In genomic region chr17:26201998-26202397, GRCm38 (mm10) we compare ENCODE assay signal across 10 mouse cellular contexts. TPM values are rescaled to one million over a fixed set of nuclear protein-coding genes. Genes with fewer than 3 reads are reported as not detected.
A peak's percentile ranks its signal among the peaks of the same experiment; 100 is the strongest.
DNase-seq lines count a peak whose midpoint lies in the region; ATAC-seq and TF ChIP-seq lines count a peak whose summit lies in the region.
"Had no signal": no experiment of that assay in that cellular context is flagged by ENCODE, and none has a peak within 500 bp of the region (broad histone marks: within the 10 kb centered on the region; RNA-seq: fewer than 3 reads in every experiment).

No protein-coding gene starts in this region.

- peaks cover 42% of the 10 kb centered on the region for H3K4me1 ChIP-seq in hindbrain, embryonic 13.5 days (replicated peaks)
- peaks cover 15% of the 10 kb centered on the region for H3K4me1 ChIP-seq in hindbrain, embryonic 14.5 days (replicated peaks; ENCODE audit: control insufficient read depth, insufficient read depth, low read length)
- peaks cover 5% of the 10 kb centered on the region; the same call in 1 of the 2 replicates for H3K4me1 ChIP-seq in midbrain, embryonic 16.5 days (ENCODE audit: control insufficient read depth, insufficient read depth, low read length)
- H3K4me1 ChIP-seq in midbrain, embryonic 10.5 days = peaks cover 37% of the 10 kb centered on the region
- peaks cover 3% of the 10 kb centered on the region; the same call in 1 of the 2 replicates for H3K4me1 ChIP-seq in hindbrain, postnatal 0 days (ENCODE audit: insufficient read depth, low read length)

- DNase-seq in hindbrain, embryonic 14.5 days (ENCODE audit: low spot score) = no peak
- DNase-seq in midbrain, embryonic 10.5 days (ENCODE audit: low spot score) = no peak
- DNase-seq in hindbrain, postnatal 0 days (ENCODE audit: low spot score) = no peak
- peak; percentile 22 for DNase-seq in neural tube, embryonic 10.5 days (ENCODE audit: extremely low spot score, low spot score)
- no peak for DNase-seq in B cell, adult 2 months

- H3K4me2 ChIP-seq in hindbrain, embryonic 13.5 days = peak overlapping the region; percentile 94; the same call in 1 of the 2 replicates
- H3K4me2 ChIP-seq in hindbrain, embryonic 14.5 days (replicated peaks) = no peak overlapping the region
- H3K4me2 ChIP-seq in midbrain, embryonic 16.5 days (ENCODE audit: low read length) = peak overlapping the region; percentile 80; the same call in 1 of the 2 replicates
- H3K4me2 ChIP-seq in hindbrain, postnatal 0 days (ENCODE audit: low read depth, low read length) = peak overlapping the region; percentile 89; the same call in 1 of the 2 replicates

- H3K4me3 ChIP-seq in hindbrain, embryonic 13.5 days = no peak overlapping the region; the same call in 1 of the 2 replicates
- no peak overlapping the region for H3K4me3 ChIP-seq in hindbrain, embryonic 14.5 days (replicated peaks; ENCODE audit: low read length)
- no peak overlapping the region for H3K4me3 ChIP-seq in midbrain, embryonic 16.5 days (ENCODE audit: low read depth, low read length)
- no peak overlapping the region; the same call in 1 of the 2 replicates for H3K4me3 ChIP-seq in midbrain, embryonic 10.5 days
- 0 out of 2 replicates have a peak overlapping the region, but pooled peaks have one; percentile 66 for H3K4me3 ChIP-seq in hindbrain, postnatal 0 days (ENCODE audit: low read length)

- H3K36me3 ChIP-seq in hindbrain, embryonic 13.5 days = peaks cover 12% of the 10 kb centered on the region
- peaks cover 12% of the 10 kb centered on the region for H3K36me3 ChIP-seq in hindbrain, embryonic 14.5 days (replicated peaks; ENCODE audit: control insufficient read depth, insufficient read depth)
- H3K36me3 ChIP-seq in midbrain, embryonic 16.5 days (ENCODE audit: control insufficient read depth, insufficient read depth, low read length) = no peaks in the 10 kb centered on the region; the same call in 1 of the 2 replicates
- peaks cover 20% of the 10 kb centered on the region for H3K36me3 ChIP-seq in midbrain, embryonic 10.5 days
- H3K36me3 ChIP-seq in hindbrain, postnatal 0 days (ENCODE audit: insufficient read depth, low read length) = 0 out of 2 replicates have a peak, but pooled peaks cover 14% of the 10 kb centered on the region

- no peaks in the 10 kb centered on the region for H3K9me3 ChIP-seq in hindbrain, embryonic 13.5 days
- H3K9me3 ChIP-seq in hindbrain, embryonic 14.5 days (ENCODE audit: control insufficient read depth, low read length) = no peaks in the 10 kb centered on the region
- no peaks in the 10 kb centered on the region for H3K9me3 ChIP-seq in midbrain, embryonic 16.5 days (replicated peaks; ENCODE audit: control insufficient read depth, low read length, poor library complexity, severe bottlenecking)
- H3K9me3 ChIP-seq in midbrain, embryonic 10.5 days (replicated peaks) = no peaks in the 10 kb centered on the region
- no peaks in the 10 kb centered on the region for H3K9me3 ChIP-seq in hindbrain, postnatal 0 days (ENCODE audit: low read length)
- H3K9me3 ChIP-seq: megakaryocyte, embryonic 14.5 days had no signal

- no peak for ATAC-seq in hindbrain, embryonic 13.5 days (ENCODE audit: low FRiP score)
- no peak for ATAC-seq in hindbrain, embryonic 14.5 days (ENCODE audit: low FRiP score)
- ATAC-seq in midbrain, embryonic 16.5 days = no peak
- ATAC-seq in hindbrain, postnatal 0 days = no peak

- no peak for TF ChIP-seq CTCF in hindbrain, postnatal 0 days (IDR thresholded peaks at IDR 0.05; ENCODE audit: low read depth)

- H3K27me3 ChIP-seq in hindbrain, embryonic 13.5 days = peaks cover 75% of the 10 kb centered on the region
- H3K27me3 ChIP-seq in hindbrain, embryonic 14.5 days (ENCODE audit: control insufficient read depth, insufficient read depth, low read length) = peaks cover 56% of the 10 kb centered on the region
- H3K27me3 ChIP-seq in midbrain, embryonic 16.5 days (ENCODE audit: control insufficient read depth, insufficient read depth, low read depth, low read length) = peaks cover 31% of the 10 kb centered on the region
- H3K27me3 ChIP-seq in midbrain, embryonic 10.5 days (ENCODE audit: low read depth, poor library complexity, severe bottlenecking) = peaks cover 76% of the 10 kb centered on the region
- peaks cover 3% of the 10 kb centered on the region; the same call in 1 of the 2 replicates for H3K27me3 ChIP-seq in hindbrain, postnatal 0 days (ENCODE audit: insufficient read depth, low read length)

- no peak overlapping the region for H3K9ac ChIP-seq in hindbrain, embryonic 13.5 days
- no peak overlapping the region for H3K9ac ChIP-seq in hindbrain, embryonic 14.5 days
- H3K9ac ChIP-seq in midbrain, embryonic 16.5 days (ENCODE audit: low read depth, low read length) = no peak overlapping the region
- H3K9ac ChIP-seq in hindbrain, postnatal 0 days (replicated peaks; ENCODE audit: low read length) = no peak overlapping the region

- H3K27ac ChIP-seq in hindbrain, embryonic 13.5 days = no peak overlapping the region
- no peak overlapping the region for H3K27ac ChIP-seq in hindbrain, embryonic 14.5 days
- H3K27ac ChIP-seq in midbrain, embryonic 16.5 days (ENCODE audit: low read length) = no peak overlapping the region
- no peak overlapping the region for H3K27ac ChIP-seq in midbrain, embryonic 10.5 days (replicated peaks)
- no peak overlapping the region for H3K27ac ChIP-seq in hindbrain, postnatal 0 days

RNA-seq across cellular contexts. Expression of gene Rgs11, which starts 0.8 kb away (rescaled TPM):
- polyA plus RNA-seq in hindbrain, embryonic 13.5 days (2015; fragmentation: Nextera tagmentation; extraction: Ambion mirVana) = 9.0 and 9.5 TPM in 2 replicates
- 14.2 and 16.1 TPM in 2 replicates for polyA plus RNA-seq in hindbrain, embryonic 14.5 days (2014; fragmentation: Nextera tagmentation; extraction: Ambion mirVana)
- 10.2 and 13.6 TPM in 2 replicates for polyA plus RNA-seq in midbrain, embryonic 16.5 days (2015; fragmentation: Nextera tagmentation; extraction: Ambion mirVana)
- polyA plus RNA-seq in midbrain, embryonic 10.5 days (2016; fragmentation: Nextera tagmentation; extraction: Ambion mirVana) = 0.67 and 0.72 TPM in 2 replicates
- 35.8 and 38.5 TPM in 2 replicates for total RNA-seq in hindbrain, postnatal 0 days (2014; rRNA removed)
- 20.5 and 28.5 TPM in 2 replicates for polyA plus RNA-seq in hindbrain, postnatal 0 days (2015; fragmentation: Nextera tagmentation; extraction: Ambion mirVana)
- total RNA-seq: granulocyte monocyte progenitor cell, adult 5-6 weeks had no signal

RNA-seq across cellular contexts. Expression of gene Pdia2, which starts 3.1 kb away (rescaled TPM):
- polyA plus RNA-seq in hindbrain, embryonic 13.5 days (2015; fragmentation: Nextera tagmentation; extraction: Ambion mirVana) = 0.30 and 0.36 TPM in 2 replicates
- 0.28 TPM in 1 of 2 replicates, not detected in the other for polyA plus RNA-seq in hindbrain, embryonic 14.5 days (2014; fragmentation: Nextera tagmentation; extraction: Ambion mirVana)
- 0.48 TPM in 1 of 2 replicates, not detected in the other for polyA plus RNA-seq in midbrain, embryonic 16.5 days (2015; fragmentation: Nextera tagmentation; extraction: Ambion mirVana)
- 0.47 and 0.81 TPM in 2 replicates for polyA plus RNA-seq in midbrain, embryonic 10.5 days (2016; fragmentation: Nextera tagmentation; extraction: Ambion mirVana)
- not detected in 2 replicates for total RNA-seq in hindbrain, postnatal 0 days (2014; rRNA removed)
- 0.09 and 0.66 TPM in 2 replicates for polyA plus RNA-seq in hindbrain, postnatal 0 days (2015; fragmentation: Nextera tagmentation; extraction: Ambion mirVana)
- total RNA-seq: granulocyte monocyte progenitor cell, adult 5-6 weeks had no signal
- polyA plus RNA-seq: inflammation-experienced regulatory T-cells, adult 6 months had no signal

RNA-seq across cellular contexts. Expression of gene Arhgdig, which starts 5.6 kb away (rescaled TPM):
- 65.7 and 75.1 TPM in 2 replicates for polyA plus RNA-seq in hindbrain, embryonic 13.5 days (2015; fragmentation: Nextera tagmentation; extraction: Ambion mirVana)
- polyA plus RNA-seq in hindbrain, embryonic 14.5 days (2014; fragmentation: Nextera tagmentation; extraction: Ambion mirVana) = 181 and 195 TPM in 2 replicates
- polyA plus RNA-seq in midbrain, embryonic 16.5 days (2015; fragmentation: Nextera tagmentation; extraction: Ambion mirVana) = 131 and 182 TPM in 2 replicates
- polyA plus RNA-seq in midbrain, embryonic 10.5 days (2016; fragmentation: Nextera tagmentation; extraction: Ambion mirVana) = 5.5 and 5.8 TPM in 2 replicates
- total RNA-seq in hindbrain, postnatal 0 days (2014; rRNA removed) = 280 and 290 TPM in 2 replicates
- 376 and 384 TPM in 2 replicates for polyA plus RNA-seq in hindbrain, postnatal 0 days (2015; fragmentation: Nextera tagmentation; extraction: Ambion mirVana)
- polyA plus RNA-seq: inflammation-experienced regulatory T-cells, adult 6 months had no signal

RNA-seq across cellular contexts. Expression of gene Fam234a, which starts 42.0 kb away (rescaled TPM):
- polyA plus RNA-seq in hindbrain, embryonic 13.5 days (2015; fragmentation: Nextera tagmentation; extraction: Ambion mirVana) = 30.8 and 31.4 TPM in 2 replicates
- polyA plus RNA-seq in hindbrain, embryonic 14.5 days (2014; fragmentation: Nextera tagmentation; extraction: Ambion mirVana) = 31.2 and 31.4 TPM in 2 replicates
- polyA plus RNA-seq in midbrain, embryonic 16.5 days (2015; fragmentation: Nextera tagmentation; extraction: Ambion mirVana) = 30.3 and 32.6 TPM in 2 replicates
- polyA plus RNA-seq in midbrain, embryonic 10.5 days (2016; fragmentation: Nextera tagmentation; extraction: Ambion mirVana) = 27.6 and 28.7 TPM in 2 replicates
- 42.4 and 42.6 TPM in 2 replicates for total RNA-seq in hindbrain, postnatal 0 days (2014; rRNA removed)
- polyA plus RNA-seq in hindbrain, postnatal 0 days (2015; fragmentation: Nextera tagmentation; extraction: Ambion mirVana) = 34.9 and 37.5 TPM in 2 replicates

RNA-seq across cellular contexts. Expression of gene Luc7l, which starts 50.7 kb away (rescaled TPM):
- 117 and 118 TPM in 2 replicates for polyA plus RNA-seq in hindbrain, embryonic 13.5 days (2015; fragmentation: Nextera tagmentation; extraction: Ambion mirVana)
- polyA plus RNA-seq in hindbrain, embryonic 14.5 days (2014; fragmentation: Nextera tagmentation; extraction: Ambion mirVana) = 100.0 and 104 TPM in 2 replicates
- 114 and 124 TPM in 2 replicates for polyA plus RNA-seq in midbrain, embryonic 16.5 days (2015; fragmentation: Nextera tagmentation; extraction: Ambion mirVana)
- 130 and 131 TPM in 2 replicates for polyA plus RNA-seq in midbrain, embryonic 10.5 days (2016; fragmentation: Nextera tagmentation; extraction: Ambion mirVana)
- 81.8 and 82.7 TPM in 2 replicates for total RNA-seq in hindbrain, postnatal 0 days (2014; rRNA removed)
- 84.5 and 91.1 TPM in 2 replicates for polyA plus RNA-seq in hindbrain, postnatal 0 days (2015; fragmentation: Nextera tagmentation; extraction: Ambion mirVana)
